Comparison of ENCODE assay signal across 29 mouse cellular contexts in the genomic region with DNA sequence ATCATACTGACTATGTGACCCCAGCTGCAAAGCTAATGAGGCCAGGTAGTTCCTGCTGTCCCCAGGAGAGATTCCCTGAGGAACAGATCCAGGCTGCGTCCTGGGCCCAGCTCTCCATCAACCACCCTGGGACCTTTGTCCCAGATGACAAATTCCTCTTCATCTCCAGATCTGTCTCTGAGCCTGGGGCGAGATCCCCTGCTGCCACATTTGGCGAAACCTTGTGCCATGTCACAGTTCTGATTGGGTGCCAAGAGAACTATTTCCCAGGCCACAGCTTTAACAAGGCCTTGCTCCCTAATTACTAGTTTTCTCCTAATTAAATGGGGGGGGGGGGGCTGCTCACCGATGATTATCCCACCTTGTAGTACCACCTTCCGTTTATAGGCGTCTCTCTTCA.
DNase-seq lines count a peak whose midpoint lies in the region; ATAC-seq lines count a peak whose summit lies in the region.
"Had no signal": no experiment of that assay in that cellular context is flagged by ENCODE, and none has a peak within 500 bp of the region (broad histone marks: within the 10 kb centered on the region; RNA-seq: fewer than 3 reads in every experiment).

No protein-coding gene starts in this region.

- no peak overlapping the region for H3K9ac ChIP-seq in forebrain, embryonic 16.5 days (replicated peaks; ENCODE audit: low read depth, low read length)
- H3K9ac ChIP-seq: embryonic facial prominence, embryonic 15.5 days; heart, embryonic 12.5 days; hindbrain, embryonic 13.5 days; liver, embryonic 14.5 days; midbrain, embryonic 13.5 days; neural tube, embryonic 15.5 days had no signal

- 0 out of 2 replicates have a peak, but pooled peaks have one; percentile 4 for ATAC-seq in forebrain, embryonic 16.5 days
- ATAC-seq in CD4-positive, CD25-positive, alpha-beta regulatory T cell, adult 4 months = no peak
- ATAC-seq: activated CD4-positive, CD25-positive, alpha-beta regulatory T cell, adult 4 months; midbrain, embryonic 13.5 days had no signal

- peaks cover 9% of the 10 kb centered on the region; the same call in 1 of the 2 replicates for H3K27me3 ChIP-seq in embryonic facial prominence, embryonic 10.5 days (replicated peaks; ENCODE audit: low read depth, poor library complexity, severe bottlenecking)
- H3K27me3 ChIP-seq in forebrain, embryonic 16.5 days (replicated peaks; ENCODE audit: control insufficient read depth, insufficient read depth, low read length) = no peaks in the 10 kb centered on the region
- H3K27me3 ChIP-seq: embryonic facial prominence, embryonic 15.5 days; heart, embryonic 12.5 days had no signal

- H3K36me3 ChIP-seq in embryonic facial prominence, embryonic 10.5 days (replicated peaks) = no peaks in the 10 kb centered on the region
- no peaks in the 10 kb centered on the region for H3K36me3 ChIP-seq in forebrain, embryonic 16.5 days (ENCODE audit: control insufficient read depth, insufficient read depth)
- H3K36me3 ChIP-seq: embryonic facial prominence, embryonic 15.5 days; heart, embryonic 12.5 days; hindbrain, embryonic 13.5 days; midbrain, embryonic 13.5 days; neural tube, embryonic 15.5 days had no signal

- H3K9me3 ChIP-seq in embryonic facial prominence, embryonic 10.5 days = no peaks in the 10 kb centered on the region
- no peaks in the 10 kb centered on the region for H3K9me3 ChIP-seq in forebrain, embryonic 16.5 days (ENCODE audit: control insufficient read depth, low read length)
- H3K9me3 ChIP-seq: embryonic facial prominence, embryonic 15.5 days; heart, embryonic 12.5 days; hindbrain, embryonic 13.5 days; midbrain, embryonic 13.5 days; neural tube, embryonic 15.5 days had no signal

- no peak overlapping the region for H3K4me2 ChIP-seq in forebrain, embryonic 16.5 days (ENCODE audit: low read length)
- H3K4me2 ChIP-seq: embryonic facial prominence, embryonic 15.5 days; heart, embryonic 12.5 days; hindbrain, embryonic 13.5 days; midbrain, embryonic 13.5 days had no signal

- peak; percentile 27 for DNase-seq in left cerebral cortex, postnatal 4 days
- DNase-seq in left cerebral cortex, adult 11 months (ENCODE audit: low spot score) = no peak
- no peak for DNase-seq in embryonic facial prominence, embryonic 10.5 days (ENCODE audit: low spot score)
- DNase-seq in spleen, postnatal 4 days (ENCODE audit: low spot score in 2 of 2) = no peak
- DNase-seq in cerebellum, postnatal 25 days = no peak
- DNase-seq: adrenal gland, postnatal 10 days; cerebellum, adult 11 months; cerebellum, adult 9-10 months; gastrocnemius, postnatal 25 days; heart, postnatal 4 days; kidney, adult 11 months; kidney, postnatal 25 days; liver; lung, adult 2 months; lung, postnatal 10 days; right cerebral cortex, postnatal 4 days; thymus, adult 2 months; thymus, postnatal 4 days had no signal

- no peak overlapping the region for H3K4me3 ChIP-seq in embryonic facial prominence, embryonic 10.5 days
- no peak overlapping the region for H3K4me3 ChIP-seq in forebrain, embryonic 16.5 days (replicated peaks; ENCODE audit: low read length)
- H3K4me3 ChIP-seq: embryonic facial prominence, embryonic 15.5 days; heart, embryonic 12.5 days; hindbrain, embryonic 13.5 days; layer of hippocampus, adult 2 months; midbrain, embryonic 13.5 days; neural tube, embryonic 15.5 days had no signal

- 65% methylated on average over 6 of the region's 6 CpGs for WGBS in embryonic facial prominence, embryonic 10.5 days
- 28% methylated on average over 6 of the region's 6 CpGs for WGBS in forebrain, embryonic 16.5 days

- H3K4me1 ChIP-seq in embryonic facial prominence, embryonic 10.5 days = peaks cover 78% of the 10 kb centered on the region
- H3K4me1 ChIP-seq in forebrain, embryonic 16.5 days (replicated peaks; ENCODE audit: control insufficient read depth, insufficient read depth, low read length) = peaks cover 9% of the 10 kb centered on the region
- H3K4me1 ChIP-seq: midbrain, embryonic 13.5 days had no signal

- intact Hi-C loops in left cerebral cortex, postnatal 4 days (cut with DNase I) = no loop called here

- H3K27ac ChIP-seq in embryonic facial prominence, embryonic 10.5 days (replicated peaks) = 0 out of 2 replicates have a peak overlapping the region, but pooled peaks have one; percentile 21
- H3K27ac ChIP-seq in forebrain, embryonic 16.5 days (ENCODE audit: low read length) = no peak overlapping the region
- H3K27ac ChIP-seq: embryonic facial prominence, embryonic 15.5 days; hindbrain, embryonic 13.5 days; layer of hippocampus, adult 2 months; liver, embryonic 14.5 days; macrophage; midbrain, embryonic 13.5 days; neural tube, embryonic 15.5 days had no signal
